Mouse (Mus musculus) left cerebral cortex, postnatal 25 days (tissue): ENCODE data around the gene Ing1. TPM values are rescaled to one million over a fixed set of nuclear protein-coding genes. Genes with fewer than 3 reads are reported as not detected.

Experiments used
- DNase-seq, 2 experiments: peaks; one replicate each; pipeline ENCODE4 v3.0.0; 2022; ENCODE audit warnings: low spot score in 2 of 2, mixed read lengths in 1 of 2
- intact Hi-C: fragments of 180-260 bp; cut with DNase I; formaldehyde crosslinking; loops from one replicate; pipeline ENCODE4 v1.15.1; 2025
- total RNA-seq, 2 experiments: library from RNA; stranded (reverse); gene quantifications; 2 replicates each; pipeline ENCODE4 v1.2.3; 2021

Ing1 gene
- total RNA-seq, 2 experiments from 2014 or later: 44.9 to 45.3 TPM

- DNase-seq: no peak
Measured at GRCm38 (mm10) chr8:11574911-11575603, 19.7 kb downstream of the Ing1 start.

GRCm38 (mm10) chr8:11575604-11576384 lies 20.4 kb downstream of the Ing1 start:
- intact Hi-C loops: no loop called here
- no peak for DNase-seq

More at GRCm38 (mm10) chr8:11574911-11575603, 19.7 kb downstream of the Ing1 start:
- intact Hi-C loops: no loop called here

GRCm38 (mm10) chr8:11585513-11586373 lies 30.4 kb downstream of the Ing1 start:
- intact Hi-C loops: no loop called here
- no peak for DNase-seq

GRCm38 (mm10) chr8:11586374-11586745 lies 31.0 kb downstream of the Ing1 start:
- intact Hi-C loops: no loop called here
- no peak for DNase-seq

GRCm38 (mm10) chr8:11591837-11592236 lies 36.5 kb downstream of the Ing1 start:
- intact Hi-C loops: no loop called here
- no peak for DNase-seq

- DNase-seq: no peak
- intact Hi-C loops: no loop called here
Measured at GRCm38 (mm10) chr8:11592296-11592695, 36.9 kb downstream of the Ing1 start.

GRCm38 (mm10) chr8:11593222-11593884 lies 38.0 kb downstream of the Ing1 start:
- intact Hi-C loops: no loop called here
- DNase-seq: no peak

- intact Hi-C loops: no loop called here
- DNase-seq: no peak
Measured at GRCm38 (mm10) chr8:11600301-11600951, 45.1 kb downstream of the Ing1 start.

GRCm38 (mm10) chr8:11602006-11602680 lies 46.8 kb downstream of the Ing1 start:
- DNase-seq: peak; percentile 42 to 48
- intact Hi-C loops: no loop called here

- intact Hi-C loops: no loop called here
- DNase-seq: no peak
Measured at GRCm38 (mm10) chr8:11608848-11609247, 53.5 kb downstream of the Ing1 start.

Other genes starting within 250 kb of the Ing1 start
- gene Col4a2, start 242.8 kb upstream of the Ing1 start, total RNA-seq: 10 to 100 TPM; 47.5 to 52.4 TPM
- 10 to 100 TPM; 55.5 to 63.1 TPM for gene Col4a1, start 242.7 kb upstream of the Ing1 start, total RNA-seq
- under 1 TPM in 1 of 2 experiments, not detected in 1; 0.62 TPM for gene Rab20, start 76.9 kb upstream of the Ing1 start, total RNA-seq
- gene Naxd, start 58.1 kb upstream of the Ing1 start, total RNA-seq: 10 to 100 TPM; 51.0 to 55.9 TPM
- gene Cars2, start 4.8 kb upstream of the Ing1 start, total RNA-seq: 10 to 100 TPM; 19.2 to 19.6 TPM
- 10 to 100 TPM; 44.9 to 59.9 TPM for gene Ankrd10, start 80.2 kb downstream of the Ing1 start, total RNA-seq
- gene 1700016D06Rik, start 145.5 kb downstream of the Ing1 start, total RNA-seq: not detected
- 100 to 1,000 TPM; 137 to 142 TPM for gene Arhgef7, start 172.2 kb downstream of the Ing1 start, total RNA-seq